Mouse (Mus musculus): ENCODE results near the gene Tacc2. TPM values are rescaled to one million over a fixed set of nuclear protein-coding genes. Genes with fewer than 3 reads are reported as not detected.

The Tacc2 gene
- total RNA-seq, 1 experiment from 2014 or later = 0.35 TPM

Other genes with a start within 250 kb of the Tacc2 start
- gene Ate1, start 57.1 kb upstream of the Tacc2 start, total RNA-seq (2017) = 74.5 and 77.6 TPM in 2 replicates
- 155 and 165 TPM in 2 replicates for gene Nsmce4a, start 4.3 kb upstream of the Tacc2 start, total RNA-seq (2017)
- not detected in 2 replicates for gene Btbd16, start 196.6 kb downstream of the Tacc2 start, total RNA-seq (2017)